Mouse (Mus musculus) v-Abl transformed pro-B cells (cell line): Measurements from ENCODE around the gene Nfib.

Experiments
- in situ Hi-C, 2 experiments: fragments of 400-800 bp; cut with MboI; formaldehyde crosslinking; loops; one replicate each; pipeline ENCODE4 v1.15.1; 2025; ENCODE audit not compliant: unreplicated experiment in 2 of 2

Nfib gene

DNA sequence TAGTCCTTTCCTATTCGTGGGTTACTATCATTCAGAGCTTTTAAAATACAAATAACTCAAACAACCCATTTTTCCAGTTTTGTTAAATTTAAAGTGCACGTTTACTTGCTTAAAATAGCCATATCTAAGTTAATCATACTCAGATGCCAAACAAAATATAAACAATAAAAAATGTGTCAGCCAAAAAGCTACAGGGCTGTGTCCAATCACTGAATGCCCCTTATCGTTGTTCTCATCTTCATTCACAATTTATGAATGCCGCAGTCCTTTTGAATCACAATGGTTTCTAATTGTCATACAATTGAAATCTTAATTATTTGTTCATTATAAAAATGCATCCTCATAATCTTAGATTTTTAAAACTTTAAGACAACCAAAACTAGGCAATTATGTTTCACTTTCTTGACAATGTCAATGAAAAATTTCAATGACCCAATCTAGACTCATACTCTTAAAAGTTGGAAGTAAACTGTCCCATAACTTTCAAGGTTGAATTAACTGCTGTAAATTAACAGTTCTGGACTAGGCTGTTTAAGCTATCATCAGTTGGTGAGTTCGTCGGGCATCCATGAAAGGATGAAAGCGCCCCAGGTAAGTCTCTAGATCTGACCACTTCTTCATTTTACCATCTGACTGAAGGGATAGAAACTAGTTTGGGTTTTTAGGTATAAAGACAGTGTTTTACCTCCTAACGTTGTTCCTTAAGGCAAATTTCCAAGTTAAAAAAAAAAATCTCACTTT lies 202.1 kb downstream of the Nfib start:
- in situ Hi-C loops, result no loop called here

DNA sequence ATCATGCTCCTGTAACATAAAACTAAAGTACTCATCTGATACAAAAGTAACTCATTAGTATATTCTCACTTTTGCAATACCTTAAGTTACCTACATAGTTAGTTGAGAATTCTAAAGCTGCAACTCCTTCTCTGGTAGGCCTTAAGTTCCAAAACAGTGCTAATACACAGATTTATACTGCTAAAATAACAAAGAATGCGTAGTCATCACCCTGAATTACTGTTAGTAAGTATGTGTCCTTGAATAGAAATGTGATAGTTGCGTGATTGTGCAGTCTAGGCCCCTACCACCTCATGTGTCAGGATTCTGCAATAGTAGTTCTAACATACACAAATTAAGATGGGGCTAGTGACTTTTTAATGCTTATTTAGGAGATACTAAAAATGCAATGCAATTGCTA lies 202.9 kb downstream of the Nfib start:
- in situ Hi-C loops, result no loop called here

DNA sequence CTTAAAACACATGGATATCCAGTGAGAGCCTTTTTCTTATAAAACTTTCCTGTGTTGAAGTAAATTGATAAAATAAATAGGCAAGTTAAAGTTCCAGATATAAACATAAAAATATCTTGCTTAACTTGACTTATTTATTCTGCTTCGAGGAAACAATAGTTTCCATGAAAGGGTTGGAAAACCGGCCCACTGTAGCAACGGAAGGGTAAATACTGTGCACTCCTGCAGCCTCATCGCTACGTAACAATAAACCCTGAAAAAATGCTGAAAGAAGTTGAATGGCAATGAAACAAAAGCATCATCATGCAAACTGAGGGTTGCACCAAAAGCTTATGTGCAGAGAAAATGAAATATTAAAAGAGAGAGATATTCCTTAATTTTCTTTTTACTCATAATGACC lies 203.5 kb downstream of the Nfib start:
- in situ Hi-C loops, result no loop called here

DNA sequence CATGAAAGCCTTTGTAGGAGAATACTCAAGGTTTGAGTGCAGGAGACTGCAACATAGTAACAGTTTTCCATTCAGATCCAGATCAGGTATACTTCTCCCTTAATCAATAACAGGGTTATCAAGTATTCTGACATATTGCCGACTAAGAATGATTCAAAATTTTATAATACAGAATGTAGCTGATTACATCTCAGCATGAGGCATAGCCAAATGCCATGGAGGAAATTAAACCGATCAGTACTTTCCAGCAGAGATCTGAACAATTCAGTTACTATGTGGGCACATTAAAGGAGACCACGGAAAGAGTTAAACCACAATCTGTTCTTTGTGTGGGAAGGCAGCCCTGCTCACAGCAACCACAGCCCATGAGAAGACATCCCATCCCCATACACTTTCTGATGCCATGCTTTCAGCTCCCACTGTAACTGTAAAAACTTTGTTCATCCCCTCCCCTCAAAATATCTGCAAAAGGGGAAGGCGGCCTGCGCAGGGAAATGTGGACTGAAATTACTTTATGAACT lies 204.9 kb downstream of the Nfib start:
- in situ Hi-C loops, result no loop called here

DNA sequence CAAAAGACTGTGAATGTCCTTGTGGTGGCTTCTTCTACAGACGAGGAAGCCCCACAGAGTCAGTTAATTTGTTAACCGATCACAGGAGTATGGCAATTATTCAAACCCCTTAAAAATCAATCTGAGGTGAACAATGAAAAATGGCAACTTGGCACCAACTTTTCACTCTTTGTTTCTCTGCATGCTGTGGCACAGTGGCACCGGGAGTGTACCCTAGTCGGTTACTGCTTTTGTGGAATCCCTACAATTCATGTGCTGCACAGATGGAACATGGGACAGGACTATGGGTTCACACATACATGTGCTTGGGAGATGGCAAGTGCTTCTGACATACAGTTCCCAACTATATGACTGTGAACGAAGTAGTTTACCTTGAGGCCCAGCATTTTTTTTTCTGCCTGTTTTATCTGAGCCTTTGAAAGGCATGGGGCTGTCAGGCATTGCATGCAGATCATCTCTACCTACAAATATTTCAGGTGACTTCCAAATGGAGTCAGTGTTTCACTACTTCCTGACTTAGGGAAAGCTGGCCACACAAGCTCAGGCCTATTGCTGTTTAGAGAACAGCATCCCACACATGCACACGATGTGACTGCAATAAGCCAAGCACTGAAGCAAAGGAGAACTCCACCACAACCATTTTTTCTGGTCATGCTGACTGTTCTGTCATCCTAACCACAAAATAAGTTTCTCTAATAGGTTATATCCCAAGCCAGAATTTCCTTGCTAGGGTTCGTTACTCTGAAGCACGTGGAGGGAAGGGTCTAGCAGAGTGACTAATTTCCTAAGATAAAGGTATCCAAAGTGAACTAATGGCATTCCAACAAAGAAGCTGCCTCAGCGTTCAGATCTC lies 205.6 kb downstream of the Nfib start:
- in situ Hi-C loops, result no loop called here

DNA sequence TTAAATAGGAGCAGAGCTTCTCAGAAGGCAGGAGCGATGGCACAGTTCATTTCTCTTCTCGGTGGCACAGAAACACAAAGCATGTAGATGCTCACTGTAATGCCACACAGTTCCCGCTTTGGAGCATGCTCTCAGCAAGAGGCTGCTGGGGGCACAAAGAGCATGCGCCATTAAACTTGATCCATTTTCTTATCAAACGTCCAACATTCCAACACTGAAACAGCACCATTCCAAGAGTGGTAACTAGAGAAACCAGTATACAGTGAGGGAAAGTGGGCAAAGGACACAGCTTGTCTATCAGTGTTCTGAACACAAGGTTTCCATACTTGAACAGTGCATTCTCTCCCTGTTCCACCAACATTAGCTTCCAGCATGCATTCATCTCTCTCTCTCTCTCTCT lies 206.3 kb downstream of the Nfib start:
- in situ Hi-C loops, result no loop called here

DNA sequence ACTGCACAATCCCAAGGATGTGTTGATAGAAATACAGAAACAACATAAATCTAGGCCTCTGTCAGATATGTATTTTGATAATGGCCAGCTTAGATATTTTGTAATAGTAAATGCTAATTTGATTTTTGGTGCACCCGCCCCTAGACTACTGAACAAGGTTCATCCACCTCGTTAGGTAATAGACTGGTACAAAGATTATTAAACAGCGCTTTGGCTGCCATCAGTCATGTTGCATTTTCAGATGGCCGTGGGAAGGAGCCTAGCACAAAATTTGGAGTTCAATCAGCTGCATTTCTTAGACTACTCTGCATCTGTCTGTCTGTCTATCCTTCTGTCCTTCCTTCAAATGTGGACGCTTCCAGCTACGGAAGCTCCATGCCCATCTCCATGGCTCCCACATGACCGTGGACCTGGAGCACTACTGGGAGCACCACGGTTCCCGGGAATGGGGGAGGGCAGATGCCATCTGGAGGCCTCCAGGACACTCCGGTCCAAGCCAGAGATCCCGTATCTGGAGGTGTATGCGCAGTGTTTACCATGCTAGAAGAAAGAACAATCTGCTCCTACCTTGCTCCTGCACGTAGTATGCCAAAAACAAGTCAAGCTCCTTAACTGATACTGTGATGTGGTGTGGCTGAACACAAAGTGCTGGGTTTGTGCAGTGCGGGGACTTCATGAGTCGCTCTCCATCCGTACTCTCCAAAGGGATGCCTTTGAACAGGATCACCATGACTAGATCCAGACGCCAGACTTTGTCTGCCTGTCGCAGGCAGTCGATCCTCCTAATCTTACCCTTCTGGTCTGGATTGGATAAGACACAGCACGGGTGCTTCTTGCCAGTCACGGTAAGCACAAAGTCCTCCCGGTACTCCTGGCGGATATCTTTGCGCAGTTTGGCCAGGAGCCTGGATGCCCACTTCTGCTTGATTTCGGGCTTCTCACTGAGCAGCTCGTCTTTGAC lies 207.6 kb downstream of the Nfib start:
- in situ Hi-C loops, result no loop called here

DNA sequence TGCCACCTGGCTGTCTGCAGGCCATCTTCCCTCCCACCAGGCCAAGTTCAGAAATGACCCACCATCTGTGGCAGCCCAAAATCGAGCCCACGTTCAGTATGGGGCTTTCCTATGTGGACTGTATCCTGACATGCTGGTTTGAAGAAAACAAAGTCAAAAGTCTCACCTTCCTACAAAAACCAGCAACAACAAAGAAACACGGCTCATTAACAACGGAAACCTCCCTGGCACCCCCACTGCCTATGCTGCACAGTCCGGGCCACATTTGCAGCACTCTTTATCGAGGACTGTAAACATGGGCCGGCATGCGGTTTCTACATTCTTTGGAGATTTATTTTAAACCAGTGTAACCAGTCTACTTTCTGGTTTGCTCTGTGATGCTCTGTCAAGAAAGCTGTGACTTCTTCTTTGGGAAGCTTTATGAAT lies 208.4 kb downstream of the Nfib start:
- in situ Hi-C loops, result no loop called here

DNA sequence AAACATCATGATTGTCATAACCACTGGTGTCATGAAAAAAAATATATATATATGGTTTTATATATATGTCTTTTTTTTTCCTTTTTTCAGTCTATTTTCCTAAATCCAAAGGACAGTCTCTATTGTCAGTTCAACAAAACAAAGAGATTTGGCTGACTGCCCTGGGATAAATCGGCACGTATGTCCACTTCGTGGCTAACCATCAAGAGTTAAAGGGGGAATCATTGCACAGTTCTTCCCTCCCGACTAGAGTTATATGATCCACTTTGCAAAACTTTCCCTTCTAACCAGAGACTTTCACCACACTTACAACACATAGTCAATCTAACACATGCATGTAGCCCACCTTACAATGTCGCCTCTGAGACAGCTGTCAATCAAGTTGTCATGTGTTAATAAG lies 209.2 kb downstream of the Nfib start:
- in situ Hi-C loops, result no loop called here

DNA sequence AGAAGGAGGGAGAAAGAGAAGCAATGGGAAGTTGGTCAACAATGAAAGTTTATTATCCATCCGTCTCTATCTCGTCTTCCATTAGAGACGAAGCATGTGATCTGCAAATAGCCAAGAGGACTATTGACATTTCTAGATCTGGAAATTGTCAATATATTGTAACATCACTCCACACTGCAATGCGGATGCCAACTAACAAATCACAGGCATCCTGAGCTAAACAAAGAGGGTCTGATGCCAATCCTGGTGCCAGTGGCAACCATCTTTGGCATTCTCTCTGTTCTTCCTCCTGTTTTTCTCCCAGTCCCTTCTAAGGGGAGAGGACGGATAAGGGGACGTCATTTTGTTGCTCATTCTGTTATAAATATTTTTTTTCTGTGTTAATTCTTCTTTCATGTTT lies 209.9 kb downstream of the Nfib start:
- in situ Hi-C loops, result no loop called here

DNA sequence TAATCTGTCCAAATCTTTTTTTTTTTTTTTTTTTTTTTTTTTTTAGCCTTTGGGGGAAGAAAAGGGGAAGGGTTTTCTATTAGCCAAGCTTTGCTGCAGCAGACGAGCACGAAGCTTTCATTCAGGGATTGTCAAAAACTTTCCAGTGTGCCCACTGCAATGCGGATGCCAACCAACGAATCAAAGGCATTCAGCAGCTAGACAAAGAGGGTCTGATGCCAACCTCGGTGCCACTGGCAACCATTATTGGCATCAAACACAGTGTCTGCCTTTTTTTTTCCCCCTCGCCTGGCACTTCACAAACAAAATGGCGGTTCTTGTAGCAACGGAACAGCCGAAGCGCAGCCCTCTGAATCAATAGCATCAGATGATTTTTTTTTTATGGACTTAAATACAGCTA lies 210.7 kb downstream of the Nfib start:
- in situ Hi-C loops, result no loop called here

DNA sequence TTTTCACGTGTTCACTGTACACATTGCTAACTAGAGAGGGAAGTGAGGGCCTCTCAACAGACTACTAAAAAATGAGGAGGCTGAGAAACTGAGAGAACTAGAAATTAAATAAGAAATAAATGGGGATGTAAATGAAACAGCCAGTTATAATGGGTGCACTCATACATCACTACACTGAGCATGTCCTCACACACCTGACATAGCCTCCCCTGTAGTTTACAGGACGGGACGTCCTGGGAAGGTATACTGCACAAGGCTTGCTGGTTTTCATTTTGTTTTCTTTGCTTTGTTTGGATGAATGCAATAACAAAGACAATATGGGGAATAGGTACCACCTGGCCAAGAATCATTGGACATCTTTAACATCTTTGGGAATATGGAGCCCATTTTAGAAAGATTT lies 211.1 kb downstream of the Nfib start:
- in situ Hi-C loops, result no loop called here

DNA sequence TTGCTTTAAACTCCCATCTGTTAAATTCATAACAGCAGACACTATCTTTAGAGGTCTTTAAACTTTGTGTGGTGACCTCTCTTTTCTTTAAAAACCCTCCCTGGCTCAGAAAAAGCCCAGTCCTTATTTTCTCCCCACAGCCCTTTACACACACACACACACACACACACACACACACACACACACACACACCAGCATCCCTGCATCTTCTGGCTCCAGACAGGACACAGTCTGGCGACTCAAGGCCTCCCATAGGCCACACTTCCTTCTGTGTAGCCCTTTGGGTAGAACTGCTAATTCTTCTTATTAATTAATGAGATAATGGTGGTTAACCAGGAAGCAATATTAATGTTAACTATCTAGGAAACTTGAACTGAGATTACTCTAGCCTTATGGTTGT lies 211.7 kb downstream of the Nfib start:
- in situ Hi-C loops, result no loop called here

DNA sequence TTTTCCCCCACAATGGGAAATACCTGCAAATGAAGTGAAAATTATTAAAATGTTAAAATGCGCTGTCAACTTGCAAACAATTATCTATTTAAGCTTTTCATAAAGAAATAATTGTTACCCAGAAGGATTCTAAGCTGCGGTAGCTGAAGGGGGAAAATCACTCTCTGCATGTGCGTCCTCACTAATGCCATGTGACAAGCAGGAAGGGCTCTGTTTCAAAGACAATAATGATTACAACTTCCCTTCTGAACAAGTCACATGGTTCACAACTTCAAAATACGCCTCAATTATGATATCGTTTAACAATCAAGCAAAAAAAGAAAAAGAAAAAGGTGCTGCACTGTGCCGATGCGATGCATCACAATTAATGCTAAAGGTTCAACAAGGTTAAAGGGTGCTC lies 212.2 kb downstream of the Nfib start:
- in situ Hi-C loops, result no loop called here

DNA sequence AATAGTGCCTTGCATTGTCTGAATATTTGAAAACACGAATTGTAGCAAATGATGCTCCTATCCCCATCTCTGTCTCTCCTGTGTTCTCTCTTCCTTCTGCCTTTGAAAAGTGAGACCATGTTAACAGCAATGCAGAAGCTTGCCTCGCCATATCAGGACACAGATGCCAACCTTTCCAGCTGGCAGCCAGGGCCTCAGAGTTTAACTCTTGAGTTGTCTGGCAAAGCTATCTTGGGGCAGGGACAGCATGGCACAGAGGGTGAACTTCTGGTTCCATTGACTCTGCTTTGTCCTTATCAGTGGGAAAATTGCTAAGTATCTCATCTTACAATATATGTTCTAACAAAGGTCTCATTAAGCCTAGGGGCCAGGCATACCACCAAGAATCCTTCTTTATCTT lies 212.8 kb downstream of the Nfib start:
- in situ Hi-C loops, result no loop called here

DNA sequence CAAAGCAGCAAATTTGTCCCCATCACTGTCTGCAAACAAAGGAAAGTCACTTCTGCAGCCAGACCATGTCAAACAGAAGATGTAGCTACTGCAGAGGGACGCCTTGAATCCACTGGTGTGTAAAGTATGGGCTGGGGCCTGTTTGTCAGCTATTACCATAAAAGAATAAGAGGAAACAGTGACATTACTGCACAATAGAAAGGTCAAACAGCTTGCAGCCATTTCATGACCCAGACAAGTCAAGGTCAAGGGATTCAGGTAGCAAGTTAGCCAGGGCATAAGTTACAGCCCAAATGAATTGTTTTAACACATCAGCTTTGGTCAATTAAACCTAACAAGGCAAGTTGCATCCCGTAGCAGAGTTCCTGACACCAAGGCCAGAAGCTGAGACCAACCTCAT lies 215.6 kb downstream of the Nfib start:
- in situ Hi-C loops, result no loop called here

DNA sequence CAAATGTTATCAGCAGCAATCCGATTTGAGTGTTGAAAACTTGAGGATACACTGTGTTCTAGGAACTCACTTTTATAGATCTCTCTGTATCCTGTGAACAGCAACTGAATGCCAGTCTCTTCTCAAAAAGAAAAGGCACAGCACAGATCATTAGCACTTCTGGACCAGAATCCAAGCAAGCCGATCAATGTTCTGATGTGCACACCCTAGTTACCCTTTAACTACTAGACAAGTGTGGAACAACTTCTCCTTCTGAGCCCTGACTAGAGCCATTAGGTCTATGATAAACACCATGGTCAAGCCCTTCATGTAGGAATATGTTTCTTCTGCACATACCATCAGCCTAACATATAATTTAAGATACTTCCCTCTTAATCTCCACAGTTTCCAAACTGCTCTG lies 219.6 kb downstream of the Nfib start:
- in situ Hi-C loops, result no loop called here

DNA sequence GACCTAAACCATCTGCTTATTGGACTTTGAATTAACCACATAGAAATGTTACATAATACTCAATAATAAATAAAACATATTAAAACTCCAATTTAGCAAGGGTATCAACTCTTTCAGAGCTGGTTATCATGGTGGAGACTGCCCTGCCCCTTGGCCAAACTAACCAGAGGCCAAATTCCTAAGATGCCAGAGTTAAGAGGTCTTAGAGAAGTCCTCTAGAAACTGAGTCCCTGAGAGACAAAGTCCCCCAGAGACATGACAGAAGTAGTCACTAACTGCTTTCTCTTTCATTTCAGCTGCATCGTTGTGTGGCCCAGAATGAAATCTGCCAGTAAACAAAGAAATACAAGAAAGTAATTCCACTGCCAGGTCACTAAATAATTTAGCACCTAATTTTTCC lies 221.7 kb downstream of the Nfib start:
- in situ Hi-C loops, result no loop called here

DNA sequence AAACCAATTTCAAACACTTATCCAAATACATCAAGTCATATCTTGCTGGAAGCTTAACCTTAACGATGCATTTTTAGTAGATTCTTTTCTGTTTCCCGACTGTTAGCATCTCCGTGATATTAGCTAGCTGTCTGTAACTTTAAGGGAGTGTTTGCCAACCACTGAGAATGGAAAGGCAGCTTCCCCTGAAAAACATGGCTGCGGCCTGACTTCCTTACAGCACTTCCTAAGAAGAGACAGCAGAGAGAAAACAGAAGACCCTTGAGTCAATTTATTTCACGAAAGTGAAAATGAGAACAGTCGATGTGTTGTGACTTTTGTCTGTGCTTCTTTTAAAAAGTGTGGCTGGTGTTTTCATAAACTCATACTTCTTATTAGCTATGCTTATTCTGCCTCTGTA lies 222.3 kb downstream of the Nfib start:
- in situ Hi-C loops, result no loop called here

DNA sequence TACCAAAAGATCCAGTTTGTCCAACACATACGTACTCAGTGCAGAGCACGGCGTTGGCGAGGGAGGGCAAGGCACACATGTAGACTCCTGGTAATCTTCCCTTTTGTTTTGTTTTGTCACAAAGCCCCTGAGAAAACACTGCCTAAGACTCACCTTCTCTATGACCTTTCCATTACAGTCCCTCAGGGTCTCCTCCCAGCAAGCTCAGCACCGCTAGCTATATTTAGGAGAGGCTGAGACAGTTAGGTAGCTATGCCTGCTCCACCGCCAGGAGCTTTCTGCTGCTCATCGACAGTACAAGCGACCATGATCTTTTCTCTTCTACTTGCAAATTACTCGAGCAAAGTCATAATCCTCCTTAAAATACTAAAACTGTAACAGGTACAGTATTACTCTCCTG lies 224.9 kb downstream of the Nfib start:
- in situ Hi-C loops, result no loop called here

DNA sequence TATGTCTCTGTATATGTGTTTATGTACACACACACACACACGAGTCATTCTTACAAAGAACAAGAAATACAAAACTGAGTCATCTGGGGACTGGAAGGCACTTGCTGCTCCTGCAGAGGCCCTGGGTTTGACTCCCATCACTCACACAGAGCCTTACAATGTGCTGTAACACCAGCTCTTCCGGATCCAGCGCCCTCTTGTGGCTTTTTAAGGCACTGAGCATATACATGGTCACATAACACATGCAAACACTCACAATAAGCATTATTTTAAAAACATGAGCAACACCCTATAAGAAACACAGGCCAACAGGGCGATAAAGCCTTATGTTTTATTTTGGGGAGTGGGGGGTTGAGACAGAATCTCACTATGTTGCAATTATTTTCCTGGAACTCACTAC lies 226.2 kb downstream of the Nfib start:
- in situ Hi-C loops, result no loop called here
